Mouse (Mus musculus) megakaryocyte, embryonic 14.5 days (primary cell): ENCODE results near the gene Vps9d1. TPM values are rescaled to one million over a fixed set of nuclear protein-coding genes. Genes with fewer than 3 reads are reported as not detected.
A peak's percentile ranks its signal among the peaks of the same experiment; 100 is the strongest.
"Not testable (repeated sequence)": the region's sequence is repeated elsewhere in the genome, so short reads cannot be mapped to it uniquely, and the experiment has no call there.

ENCODE experiments used
- H3K27me3 ChIP-seq: replicated peaks from 2 replicates; pipeline ENCODE3; 2012; ENCODE audit warnings: inconsistent platforms
- H3K36me3 ChIP-seq: replicated peaks from 2 replicates; pipeline ENCODE3; 2012; ENCODE audit warnings: low read length, inconsistent platforms, mixed read lengths
- H3K4me1 ChIP-seq: 2 replicates; pipeline ENCODE4 v1.6.1; 2012; ENCODE audit warnings: inconsistent platforms
- H3K4me3 ChIP-seq: replicated peaks from 2 replicates; pipeline ENCODE3; 2012; ENCODE audit warnings: moderate library complexity, mild to moderate bottlenecking, inconsistent platforms
- H3K9me3 ChIP-seq: 2 replicates; pipeline ENCODE4 v1.6.1; 2012; ENCODE audit warnings: inconsistent platforms
- FLI1 ChIP-seq: IDR thresholded peaks from 2 replicates; pipeline ENCODE4 v1.6.1; 2012; ENCODE audit warnings: low read length, inconsistent platforms, mixed read lengths
- GATA1 ChIP-seq: IDR thresholded peaks from 3 replicates; pipeline ENCODE4 v1.6.1; 2012; ENCODE audit warnings: mixed read lengths, low read length, inconsistent platforms, borderline replicate concordance
- polyA plus RNA-seq: library from polyadenylated mRNA; stranded (reverse); fragments of >175 nt; gene quantifications from 2 replicates; pipeline ENCODE4 v1.2.3, GENCODE M21; 2012; ENCODE audit warnings: low replicate concordance; ENCODE audit not compliant: insufficient read depth

Vps9d1 gene
- polyA plus RNA-seq, 1 experiment = 49.9 TPM

- peaks cover 25% of the 10 kb centered on the region for H3K4me1 ChIP-seq
- TF ChIP-seq FLI1 (no peak), GATA1 (no peak)
- H3K27me3 ChIP-seq = peaks cover 24% of the 10 kb centered on the region
- H3K36me3 ChIP-seq = peaks cover 35% of the 10 kb centered on the region
- no peaks in the 10 kb centered on the region for H3K9me3 ChIP-seq
- H3K4me3 ChIP-seq = no peak overlapping the region
These were observed 14.8 kb downstream of the Vps9d1 start for GRCm38 (mm10) chr8:123239398-123239797.

- Histone ChIP-seq H3K27me3 (peaks cover 33% of the 10 kb centered on the region), H3K9me3 (no peaks in the 10 kb centered on the region), H3K36me3 (peaks cover 28% of the 10 kb centered on the region), H3K4me1 (peaks cover 22% of the 10 kb centered on the region), H3K4me3 (peak within 1 kb of the TSS; percentile 99)
- TF ChIP-seq FLI1 = no peak
- TF ChIP-seq GATA1 = no peak
These were observed 18.3 kb downstream of the Vps9d1 start, which contains the start of gene Spata2l for GRCm38 (mm10) chr8:123235520-123236497. Gene Spata2l (minus strand): TSS chr8:123236233.

- H3K9me3 ChIP-seq = no peaks in the 10 kb centered on the region
- peaks cover 22% of the 10 kb centered on the region for H3K4me1 ChIP-seq
- peaks cover 32% of the 10 kb centered on the region for H3K36me3 ChIP-seq
- peak overlapping the region; percentile 99 for H3K4me3 ChIP-seq
- H3K27me3 ChIP-seq = peaks cover 33% of the 10 kb centered on the region
- TF ChIP-seq GATA1 (no peak), FLI1 (no peak)
These were observed 19.1 kb downstream of the Vps9d1 start for GRCm38 (mm10) chr8:123234918-123235519.

GRCm38 (mm10) chr8:123233760-123234159 lies 20.4 kb downstream of the Vps9d1 start:
- H3K9me3 ChIP-seq = no peaks in the 10 kb centered on the region
- H3K4me3 ChIP-seq = no peak overlapping the region
- H3K27me3 ChIP-seq = peaks cover 31% of the 10 kb centered on the region
- TF ChIP-seq FLI1 = no peak
- TF ChIP-seq GATA1 = no peak
- peaks cover 38% of the 10 kb centered on the region for H3K36me3 ChIP-seq
- peaks cover 22% of the 10 kb centered on the region for H3K4me1 ChIP-seq

- Histone ChIP-seq H3K4me3 (no peak overlapping the region), H3K9me3 (no peaks in the 10 kb centered on the region), H3K36me3 (peaks cover 43% of the 10 kb centered on the region), H3K27me3 (peaks cover 31% of the 10 kb centered on the region), H3K4me1 (peaks cover 22% of the 10 kb centered on the region)
- TF ChIP-seq FLI1 (no peak), GATA1 (no peak)
These were observed 20.8 kb downstream of the Vps9d1 start for GRCm38 (mm10) chr8:123233300-123233699.

- peaks cover 31% of the 10 kb centered on the region for H3K27me3 ChIP-seq
- no peak overlapping the region for H3K4me3 ChIP-seq
- H3K9me3 ChIP-seq = no peaks in the 10 kb centered on the region
- peaks cover 22% of the 10 kb centered on the region for H3K4me1 ChIP-seq
- TF ChIP-seq FLI1 (no peak), GATA1 (no peak)
- peaks cover 51% of the 10 kb centered on the region for H3K36me3 ChIP-seq
These were observed 21.6 kb downstream of the Vps9d1 start for GRCm38 (mm10) chr8:123232553-123232952.

- Histone ChIP-seq H3K27me3 (peaks cover 28% of the 10 kb centered on the region), H3K9me3 (no peaks in the 10 kb centered on the region), H3K36me3 (peaks cover 59% of the 10 kb centered on the region), H3K4me1 (peaks cover 22% of the 10 kb centered on the region), H3K4me3 (no peak overlapping the region)
- TF ChIP-seq FLI1 (no peak), GATA1 (no peak)
These were observed 22.4 kb downstream of the Vps9d1 start for GRCm38 (mm10) chr8:123231742-123232141.

- H3K36me3 ChIP-seq = peaks cover 62% of the 10 kb centered on the region
These were observed 23.8 kb downstream of the Vps9d1 start for GRCm38 (mm10) chr8:123230326-123230725.

GRCm38 (mm10) chr8:123228416-123228815 lies 25.7 kb downstream of the Vps9d1 start:
- TF ChIP-seq FLI1 (no peak), GATA1 (no peak)
- Histone ChIP-seq H3K27me3 (peaks cover 2% of the 10 kb centered on the region), H3K4me3 (no peak overlapping the region), H3K9me3 (no peaks in the 10 kb centered on the region), H3K4me1 (peaks cover 19% of the 10 kb centered on the region), H3K36me3 (peaks cover 54% of the 10 kb centered on the region)

More at GRCm38 (mm10) chr8:123230326-123230725, 23.8 kb downstream of the Vps9d1 start:
- H3K4me1 ChIP-seq = peaks cover 18% of the 10 kb centered on the region
- H3K27me3 ChIP-seq = peaks cover 18% of the 10 kb centered on the region
- not testable (repeated sequence) for H3K9me3 ChIP-seq, H3K4me3 ChIP-seq
